Mouse (Mus musculus): Measurements from ENCODE around the gene Plekhj1. TPM values are rescaled to one million over a fixed set of nuclear protein-coding genes. Genes with fewer than 3 reads are reported as not detected.

Gene Plekhj1
- total and polyA plus RNA-seq, 2 experiments: 16.0 to 42.2 TPM

GRCm38 (mm10) chr10:80842334-80842733 is 43.9 kb upstream of the Plekhj1 start:
- 80% methylated on average over 15 of the region's 15 CpGs for WGBS
- no peak overlapping the region for H3K9ac ChIP-seq (ENCODE audit: low read depth, low read length)
- H3K27ac ChIP-seq (replicated peaks; ENCODE audit: insufficient read depth, low read depth, low read length): no peak overlapping the region
- no peak for DNase-seq (ENCODE audit: extremely low read depth, low read depth, low spot score)
- H3K27me3 ChIP-seq (ENCODE audit: control insufficient read depth, insufficient read depth, low read length): peaks cover 3% of the 10 kb centered on the region; the same call in 1 of the 2 replicates
- no peak overlapping the region for H3K4me3 ChIP-seq (ENCODE audit: insufficient read depth, low read depth, low read length)
- H3K36me3 ChIP-seq (ENCODE audit: control insufficient read depth, insufficient read depth, low read length): no peaks in the 10 kb centered on the region
- H3K4me1 ChIP-seq (ENCODE audit: control insufficient read depth, insufficient read depth, low read length): no peaks in the 10 kb centered on the region
- H3K79me2 ChIP-seq (ENCODE audit: control insufficient read depth, insufficient read depth, low read length): no peaks in the 10 kb centered on the region
- no peak for TF ChIP-seq POLR2A (IDR thresholded peaks at IDR 0.05; ENCODE audit: extremely low read depth, insufficient read depth, low read length)
- TF ChIP-seq CTCF (IDR thresholded peaks at IDR 0.05; ENCODE audit: low read depth, low read length): no peak

DNA sequence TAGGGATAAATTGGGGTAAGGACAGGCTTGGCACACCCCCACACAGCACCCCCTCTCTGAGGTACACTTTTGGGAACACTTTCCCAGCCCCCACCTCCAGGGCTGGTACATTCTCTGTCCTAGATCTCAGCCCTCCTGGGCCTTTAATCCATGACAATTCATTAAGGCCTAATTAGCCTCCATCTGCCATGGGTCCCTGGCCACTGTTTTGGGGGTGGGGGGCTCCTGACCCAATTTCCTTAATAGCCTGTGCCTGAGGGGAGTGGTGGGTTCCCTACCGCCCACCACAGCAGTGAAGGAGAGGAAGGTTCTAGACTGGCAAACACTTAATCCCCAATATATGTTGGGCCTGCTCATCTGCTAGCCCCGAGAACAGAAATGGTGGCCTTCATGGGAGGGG is 43.3 kb upstream of the Plekhj1 start:
- TF ChIP-seq CTCF (IDR thresholded peaks at IDR 0.05; ENCODE audit: low read depth, low read length): no peak
- no peak for TF ChIP-seq POLR2A (IDR thresholded peaks at IDR 0.05; ENCODE audit: extremely low read depth, insufficient read depth, low read length)
- H3K79me2 ChIP-seq (ENCODE audit: control insufficient read depth, insufficient read depth, low read length): no peaks in the 10 kb centered on the region
- 100% methylated on average over 2 of the region's 2 CpGs for WGBS
- no peaks in the 10 kb centered on the region for H3K36me3 ChIP-seq (ENCODE audit: control insufficient read depth, insufficient read depth, low read length)
- H3K27me3 ChIP-seq (ENCODE audit: control insufficient read depth, insufficient read depth, low read length): peaks cover 3% of the 10 kb centered on the region; the same call in 1 of the 2 replicates
- no peak for DNase-seq (ENCODE audit: extremely low read depth, low read depth, low spot score)
- H3K4me3 ChIP-seq (ENCODE audit: insufficient read depth, low read depth, low read length): no peak overlapping the region
- H3K27ac ChIP-seq (replicated peaks; ENCODE audit: insufficient read depth, low read depth, low read length): no peak overlapping the region
- no peaks in the 10 kb centered on the region for H3K4me1 ChIP-seq (ENCODE audit: control insufficient read depth, insufficient read depth, low read length)
- no peak overlapping the region for H3K9ac ChIP-seq (ENCODE audit: low read depth, low read length)

DNA sequence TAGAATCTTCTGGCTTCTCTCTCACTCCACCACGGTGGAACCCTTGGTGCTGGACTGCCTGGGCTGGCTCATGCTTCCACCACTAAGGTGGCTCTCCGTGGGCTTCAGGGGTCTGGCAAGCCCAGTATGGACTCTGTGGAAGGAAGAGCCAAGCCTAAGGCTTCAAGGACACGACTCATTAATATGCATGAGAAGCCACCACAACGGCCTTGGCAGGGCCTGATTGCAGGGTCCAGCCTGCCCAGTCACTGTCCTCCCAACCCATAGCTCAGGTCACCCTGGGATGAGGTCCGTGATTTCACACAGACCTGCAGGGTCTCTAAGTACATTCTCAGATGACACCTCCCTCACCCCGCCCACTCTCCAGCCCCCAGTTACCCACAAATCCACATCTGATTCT is 41.4 kb upstream of the Plekhj1 start:
- no peak overlapping the region for H3K4me3 ChIP-seq (ENCODE audit: insufficient read depth, low read depth, low read length)
- no peak overlapping the region for H3K9ac ChIP-seq (ENCODE audit: low read depth, low read length)
- H3K36me3 ChIP-seq (ENCODE audit: control insufficient read depth, insufficient read depth, low read length): no peaks in the 10 kb centered on the region
- no peaks in the 10 kb centered on the region for H3K79me2 ChIP-seq (ENCODE audit: control insufficient read depth, insufficient read depth, low read length)
- 63% methylated on average over 6 of the region's 6 CpGs for WGBS
- no peak for DNase-seq (ENCODE audit: extremely low read depth, low read depth, low spot score)
- TF ChIP-seq POLR2A (IDR thresholded peaks at IDR 0.05; ENCODE audit: extremely low read depth, insufficient read depth, low read length): no peak
- TF ChIP-seq CTCF (IDR thresholded peaks at IDR 0.05; ENCODE audit: low read depth, low read length): no peak
- no peak overlapping the region for H3K27ac ChIP-seq (replicated peaks; ENCODE audit: insufficient read depth, low read depth, low read length)
- H3K4me1 ChIP-seq (ENCODE audit: control insufficient read depth, insufficient read depth, low read length): no peaks in the 10 kb centered on the region
- peaks cover 11% of the 10 kb centered on the region for H3K27me3 ChIP-seq (ENCODE audit: control insufficient read depth, insufficient read depth, low read length)

DNA sequence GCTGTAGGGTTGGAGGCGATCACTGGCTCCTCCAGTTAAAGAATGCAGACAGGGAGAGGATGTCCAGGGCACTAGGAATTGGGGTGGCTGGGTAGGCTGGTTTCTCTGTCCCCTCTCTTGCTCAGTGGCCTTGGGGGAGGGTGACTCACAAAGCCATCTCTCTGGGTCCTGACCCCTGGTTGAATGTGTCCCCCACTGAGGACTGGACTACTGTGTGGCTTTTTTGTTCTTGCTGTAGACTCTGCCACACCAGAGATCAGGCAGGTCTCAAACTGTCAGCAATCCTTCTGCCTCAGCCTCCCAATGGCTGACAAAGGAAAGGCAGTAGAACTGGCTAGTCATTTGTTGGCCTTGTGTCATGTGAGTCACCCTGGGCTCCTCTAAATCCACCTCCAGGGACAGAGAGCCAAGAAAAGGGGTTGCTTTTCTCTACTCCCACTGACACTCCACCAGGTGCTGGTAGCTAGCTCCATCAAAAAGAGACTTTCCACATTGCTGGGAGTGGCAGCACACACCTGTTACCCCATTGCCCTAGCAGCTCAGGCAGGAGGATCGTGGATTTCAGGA is 40.0 kb upstream of the Plekhj1 start:
- Histone ChIP-seq H3K27me3 (ENCODE audit: control insufficient read depth, insufficient read depth, low read length) (peaks cover 15% of the 10 kb centered on the region), H3K9ac (ENCODE audit: low read depth, low read length) (no peak overlapping the region), H3K4me1 (ENCODE audit: control insufficient read depth, insufficient read depth, low read length) (no peaks in the 10 kb centered on the region), H3K36me3 (ENCODE audit: control insufficient read depth, insufficient read depth, low read length) (no peaks in the 10 kb centered on the region), H3K27ac (replicated peaks; ENCODE audit: insufficient read depth, low read depth, low read length) (no peak overlapping the region), H3K79me2 (ENCODE audit: control insufficient read depth, insufficient read depth, low read length) (no peaks in the 10 kb centered on the region), H3K4me3 (ENCODE audit: insufficient read depth, low read depth, low read length) (no peak overlapping the region)
- DNase-seq (ENCODE audit: extremely low read depth, low read depth, low spot score): no peak
- TF ChIP-seq CTCF (IDR thresholded peaks at IDR 0.05; ENCODE audit: low read depth, low read length): no peak
- TF ChIP-seq POLR2A (IDR thresholded peaks at IDR 0.05; ENCODE audit: extremely low read depth, insufficient read depth, low read length): no peak
- WGBS: 73% methylated on average over 2 of the region's 2 CpGs

- peaks cover 15% of the 10 kb centered on the region for H3K27me3 ChIP-seq (ENCODE audit: control insufficient read depth, insufficient read depth, low read length)
These were observed 39.4 kb upstream of the Plekhj1 start for GRCm38 (mm10) chr10:80837827-80838226.

GRCm38 (mm10) chr10:80836949-80837379 is 38.5 kb upstream of the Plekhj1 start:
- Histone ChIP-seq H3K27ac (replicated peaks; ENCODE audit: insufficient read depth, low read depth, low read length) (no peak overlapping the region), H3K36me3 (ENCODE audit: control insufficient read depth, insufficient read depth, low read length) (no peaks in the 10 kb centered on the region), H3K4me1 (ENCODE audit: control insufficient read depth, insufficient read depth, low read length) (no peaks in the 10 kb centered on the region), H3K9ac (ENCODE audit: low read depth, low read length) (no peak overlapping the region), H3K79me2 (ENCODE audit: control insufficient read depth, insufficient read depth, low read length) (no peaks in the 10 kb centered on the region), H3K27me3 (ENCODE audit: control insufficient read depth, insufficient read depth, low read length) (peaks cover 15% of the 10 kb centered on the region), H3K4me3 (ENCODE audit: insufficient read depth, low read depth, low read length) (no peak overlapping the region)
- TF ChIP-seq POLR2A (IDR thresholded peaks at IDR 0.05; ENCODE audit: extremely low read depth, insufficient read depth, low read length): no peak
- no peak for TF ChIP-seq CTCF (IDR thresholded peaks at IDR 0.05; ENCODE audit: low read depth, low read length)
- DNase-seq (ENCODE audit: extremely low read depth, low read depth, low spot score): no peak
- WGBS: 58% methylated on average over 7 of the region's 7 CpGs

More at GRCm38 (mm10) chr10:80837827-80838226, 39.4 kb upstream of the Plekhj1 start:
- DNase-seq (ENCODE audit: extremely low read depth, low read depth, low spot score): no peak
- Histone ChIP-seq H3K36me3 (ENCODE audit: control insufficient read depth, insufficient read depth, low read length) (no peaks in the 10 kb centered on the region), H3K79me2 (ENCODE audit: control insufficient read depth, insufficient read depth, low read length) (no peaks in the 10 kb centered on the region), H3K9ac (ENCODE audit: low read depth, low read length) (no peak overlapping the region), H3K4me3 (ENCODE audit: insufficient read depth, low read depth, low read length) (no peak overlapping the region), H3K4me1 (ENCODE audit: control insufficient read depth, insufficient read depth, low read length) (no peaks in the 10 kb centered on the region), H3K27ac (replicated peaks; ENCODE audit: insufficient read depth, low read depth, low read length) (no peak overlapping the region)
- WGBS: 50% methylated on average over 2 of the region's 2 CpGs
- no peak for TF ChIP-seq CTCF (IDR thresholded peaks at IDR 0.05; ENCODE audit: low read depth, low read length)
- no peak for TF ChIP-seq POLR2A (IDR thresholded peaks at IDR 0.05; ENCODE audit: extremely low read depth, insufficient read depth, low read length)
